Mouse (Mus musculus) thymus, postnatal 36 days (tissue): ENCODE measurements around the gene Rab37.
A peak's percentile ranks its signal among the peaks of the same experiment; 100 is the strongest.

Source experiments
- DNase-seq, 2 experiments: peaks; one replicate each; pipeline ENCODE4 v3.0.0; 2022; ENCODE audit warnings: mixed read lengths in 2 of 2

Gene Rab37

DNA sequence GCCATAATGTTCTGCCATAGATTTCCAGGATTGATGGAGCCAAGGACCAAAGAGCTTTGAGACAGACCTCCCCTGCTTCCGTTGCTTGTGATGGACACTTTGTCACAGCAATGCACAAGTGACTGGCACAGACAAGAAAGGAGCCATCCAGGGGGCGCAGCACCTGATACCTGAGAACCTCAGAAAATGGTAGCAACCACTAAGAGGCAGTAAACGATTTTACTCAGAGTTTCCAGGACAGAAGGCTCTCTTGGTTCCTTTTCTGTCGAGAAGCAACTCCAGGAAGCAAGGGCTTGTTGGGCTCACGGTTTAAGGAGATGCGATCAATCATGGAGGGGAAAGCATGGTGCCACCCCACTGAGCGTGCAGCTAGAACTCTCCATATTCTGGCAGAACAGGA, 5.0 kb upstream of the Rab37 start:
- no peak for DNase-seq

DNA sequence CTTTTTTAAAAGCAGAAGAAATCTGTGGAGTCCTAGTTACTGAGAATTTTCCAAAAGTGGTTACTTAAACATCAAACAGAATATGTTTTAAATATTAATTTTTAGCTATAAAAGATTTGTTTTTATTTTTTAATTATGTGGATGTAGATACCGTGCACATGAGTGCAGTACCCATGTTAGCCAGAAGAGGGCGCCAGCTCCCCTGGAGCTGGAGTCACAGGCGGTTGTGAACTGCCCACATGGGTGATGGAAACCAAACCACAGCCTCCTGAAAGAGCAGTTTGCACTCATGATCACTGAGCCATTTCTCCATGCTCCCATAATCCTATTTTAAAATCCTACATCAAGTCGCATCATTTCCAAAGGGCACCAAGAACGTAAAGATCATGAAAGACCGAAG, 1.4 kb upstream of the Rab37 start:
- DNase-seq = peak in 1 of 2 experiments; percentile 14

DNA sequence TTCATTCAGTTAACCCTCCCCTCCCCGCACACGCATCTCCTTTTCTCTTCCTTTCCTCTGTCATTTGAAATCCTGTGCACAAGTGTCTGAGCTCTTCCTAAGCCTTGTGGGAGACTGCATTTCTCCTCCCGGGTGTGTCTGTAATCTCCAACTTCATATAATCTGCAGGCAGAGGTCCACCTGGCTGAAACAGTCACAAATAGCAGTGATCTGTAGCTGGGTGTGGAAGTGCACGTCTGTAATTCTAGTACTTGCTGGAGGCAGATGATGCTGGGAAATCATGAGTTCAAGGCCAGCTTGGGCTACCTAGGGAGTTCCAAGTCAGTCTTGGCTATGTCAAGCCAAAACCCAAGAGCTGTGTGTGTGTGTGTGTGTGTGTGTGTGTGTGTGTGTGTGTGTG, 909 bp downstream of the Rab37 start:
- no peak for DNase-seq

DNA sequence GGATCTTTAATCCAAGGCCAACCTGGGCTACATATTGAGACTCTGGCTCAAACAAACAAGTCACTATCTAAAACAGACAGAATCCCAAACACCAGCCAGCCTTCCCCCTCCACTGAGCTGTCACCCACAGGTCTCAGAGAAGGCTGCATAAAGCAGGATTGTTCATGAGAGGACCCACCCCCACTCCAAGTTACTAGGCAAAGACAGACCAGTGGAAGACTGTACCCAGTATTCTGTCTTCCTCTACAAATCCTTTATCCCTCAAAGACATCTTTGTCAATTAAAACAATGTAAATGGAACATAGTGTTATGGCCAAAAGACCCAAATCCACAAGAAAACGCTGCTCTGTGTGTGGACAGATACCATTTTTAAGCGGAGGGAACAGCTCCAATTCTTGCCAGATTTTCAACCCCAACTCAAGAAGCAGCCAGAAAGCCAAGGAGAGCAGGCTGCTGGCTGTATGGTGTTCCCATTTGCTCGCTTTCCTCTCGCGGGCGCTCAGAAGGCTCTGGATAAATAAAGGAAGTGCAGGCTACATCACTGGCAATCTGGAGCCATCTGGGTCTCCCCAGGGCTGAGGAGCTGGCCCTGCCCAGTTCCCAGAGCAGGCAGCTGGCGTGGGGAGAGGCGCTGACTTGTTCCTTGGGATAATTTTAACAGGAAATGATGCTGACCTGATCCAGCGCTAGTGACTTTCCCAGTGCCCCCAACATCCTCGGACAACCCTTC, 7.1 kb downstream of the Rab37 start:
- DNase-seq = no peak

DNA sequence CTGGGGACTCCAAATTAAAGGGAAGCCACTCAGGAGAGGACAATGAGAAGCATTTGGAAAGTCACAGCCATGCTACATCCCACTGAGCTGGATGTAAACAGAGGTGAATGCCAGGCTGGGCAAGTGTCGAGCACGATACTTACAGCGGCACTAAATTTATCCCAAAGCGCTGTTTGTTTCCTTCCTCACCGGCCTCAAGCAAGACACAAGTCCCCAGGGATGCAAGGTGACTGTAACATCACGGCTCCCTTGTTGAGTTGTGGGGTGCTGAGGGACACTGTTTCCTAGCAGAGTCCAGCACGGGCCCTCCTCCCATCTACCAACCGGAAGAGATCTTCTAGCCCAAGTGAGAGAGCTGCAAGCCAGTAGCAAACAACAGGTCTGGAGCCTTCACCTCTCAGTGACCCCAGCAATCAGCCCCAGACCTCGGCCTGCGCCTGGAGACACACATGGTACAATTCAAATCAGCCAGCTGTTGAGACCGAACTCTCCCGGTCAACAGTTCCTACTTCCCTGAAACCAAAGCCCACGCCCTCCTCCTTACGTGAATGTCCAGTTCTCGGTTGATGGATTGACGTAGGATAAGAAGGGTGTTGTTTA, 8.1 kb downstream of the Rab37 start:
- DNase-seq = no peak

DNA sequence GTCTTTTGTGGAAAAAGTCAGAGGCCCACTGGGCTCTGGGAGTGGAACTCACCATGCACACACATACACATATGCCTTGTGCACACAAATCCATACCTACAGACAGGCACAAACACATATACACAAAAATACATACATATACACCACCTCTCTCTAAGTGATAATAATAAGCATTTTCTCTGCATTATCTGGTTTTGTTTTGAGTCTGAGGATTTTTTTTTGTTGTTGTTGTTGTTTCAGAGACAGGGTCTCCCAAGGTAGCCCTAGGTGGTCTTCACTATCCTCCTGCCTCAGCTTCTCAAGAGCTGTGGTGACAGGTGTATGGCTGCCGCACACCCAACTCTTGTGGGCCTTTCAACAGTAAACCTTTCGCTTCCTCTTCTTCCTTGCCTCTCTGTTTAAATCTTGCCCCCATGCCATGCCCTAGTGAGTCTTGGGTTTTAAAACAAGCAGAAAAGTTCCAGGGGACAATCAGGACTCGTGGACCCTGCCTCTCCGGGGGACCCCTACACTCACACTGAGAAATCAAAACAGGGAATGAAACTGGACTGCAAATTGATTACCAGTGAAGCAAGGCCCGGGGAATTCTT, 8.9 kb downstream of the Rab37 start:
- no peak for DNase-seq

DNA sequence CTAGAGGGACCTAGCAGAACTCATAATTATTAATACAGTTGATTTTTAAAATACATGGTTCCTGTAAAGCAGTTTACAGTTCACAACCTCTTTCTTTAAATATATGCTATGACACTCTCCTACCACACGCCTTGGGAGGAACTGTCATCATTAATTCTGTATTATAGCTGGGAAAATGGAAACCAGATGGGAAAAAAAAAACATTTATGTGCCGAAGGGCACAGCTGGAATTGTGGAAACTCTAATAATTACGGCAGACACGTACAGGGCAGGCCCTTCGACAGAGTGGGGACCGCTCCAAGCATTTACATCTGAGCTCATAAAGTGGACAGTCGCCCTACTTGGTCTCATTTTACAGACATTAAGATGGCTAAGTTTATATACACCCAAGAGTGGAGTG, 9.5 kb downstream of the Rab37 start:
- DNase-seq = no peak

DNA sequence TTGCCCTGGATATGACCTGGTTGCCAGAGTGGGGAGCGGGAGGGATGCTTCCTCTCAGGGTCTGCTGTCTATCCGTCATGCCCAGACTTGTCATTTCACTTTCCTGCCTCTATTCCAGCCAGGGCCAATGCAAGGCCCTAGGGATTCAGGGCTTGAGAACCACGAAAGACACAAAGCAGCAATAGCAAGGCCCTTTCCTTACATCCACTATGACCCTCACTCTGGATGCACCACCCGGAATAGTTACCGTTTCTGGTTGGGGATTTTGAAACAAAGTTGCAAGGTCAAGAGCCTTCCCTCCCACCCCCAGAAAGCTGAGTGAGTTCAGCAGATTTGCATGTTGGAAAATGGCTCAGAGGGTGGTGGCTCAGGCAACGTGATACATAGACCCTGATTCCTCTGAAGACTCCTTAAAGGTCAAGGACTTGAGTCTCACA, 10.4 kb downstream of the Rab37 start:
- no peak for DNase-seq

DNA sequence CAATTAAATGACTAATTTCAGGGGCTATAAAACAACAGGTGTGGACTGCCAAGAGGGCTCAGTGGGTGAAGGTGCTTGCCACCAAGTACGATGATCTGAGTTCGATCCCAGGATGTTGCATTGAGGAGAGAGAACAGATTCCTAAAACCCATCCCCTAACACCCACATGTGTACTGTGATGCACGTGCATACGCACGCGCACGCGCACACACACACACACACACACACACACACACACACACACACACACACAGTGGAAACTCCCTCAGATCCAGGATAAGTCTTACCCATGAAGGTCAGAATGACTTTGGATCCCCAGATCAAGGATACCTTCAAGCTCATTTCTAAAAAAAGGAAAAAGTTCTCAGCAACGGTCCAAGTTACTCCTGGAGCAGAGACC, 10.9 kb downstream of the Rab37 start:
- DNase-seq = no peak

DNA sequence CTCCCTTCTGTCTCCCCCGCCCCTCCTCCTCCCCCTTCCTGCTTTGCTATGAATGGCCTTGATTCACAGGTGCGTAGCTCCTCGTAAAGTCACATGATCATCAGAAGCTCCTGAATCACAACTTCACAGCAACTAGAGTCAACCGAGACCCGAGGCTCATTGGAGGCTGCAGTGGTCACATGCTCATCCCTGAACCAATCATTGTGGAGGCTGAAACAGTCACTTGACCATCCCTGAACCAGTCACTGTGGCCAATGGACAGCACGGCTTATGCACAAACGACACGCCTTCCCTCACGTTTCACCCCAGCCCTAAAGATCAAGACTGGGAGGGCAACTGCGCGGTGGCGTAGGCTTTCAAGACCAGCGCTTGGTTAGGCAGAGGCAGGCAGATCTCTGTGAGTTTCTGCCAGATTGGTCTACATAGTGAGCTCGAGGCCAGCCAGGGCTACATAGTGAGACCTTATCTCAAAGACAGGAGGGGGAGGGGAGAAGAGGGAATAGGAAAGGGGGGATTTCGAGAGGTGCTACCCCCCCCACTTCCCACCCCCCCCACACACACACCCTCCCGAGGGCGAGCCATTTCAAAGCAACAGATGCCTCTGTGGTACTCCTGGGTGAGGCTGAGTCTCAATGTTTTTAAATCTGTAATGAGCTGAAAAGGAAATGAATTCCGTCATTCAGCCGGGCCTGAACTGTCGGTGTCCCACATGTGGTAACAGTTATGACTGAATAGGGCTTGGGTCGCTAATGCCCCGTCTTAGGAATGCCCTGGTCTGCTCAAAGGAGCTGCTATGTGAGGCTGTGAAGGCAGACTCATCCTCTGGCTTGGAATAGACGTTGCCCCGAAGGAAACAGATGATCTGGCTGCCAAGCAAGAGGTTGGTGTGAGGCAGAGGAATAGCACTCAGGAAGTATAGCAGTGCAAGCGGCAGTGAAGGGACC, 12.5 kb downstream of the Rab37 start:
- no peak for DNase-seq

DNA sequence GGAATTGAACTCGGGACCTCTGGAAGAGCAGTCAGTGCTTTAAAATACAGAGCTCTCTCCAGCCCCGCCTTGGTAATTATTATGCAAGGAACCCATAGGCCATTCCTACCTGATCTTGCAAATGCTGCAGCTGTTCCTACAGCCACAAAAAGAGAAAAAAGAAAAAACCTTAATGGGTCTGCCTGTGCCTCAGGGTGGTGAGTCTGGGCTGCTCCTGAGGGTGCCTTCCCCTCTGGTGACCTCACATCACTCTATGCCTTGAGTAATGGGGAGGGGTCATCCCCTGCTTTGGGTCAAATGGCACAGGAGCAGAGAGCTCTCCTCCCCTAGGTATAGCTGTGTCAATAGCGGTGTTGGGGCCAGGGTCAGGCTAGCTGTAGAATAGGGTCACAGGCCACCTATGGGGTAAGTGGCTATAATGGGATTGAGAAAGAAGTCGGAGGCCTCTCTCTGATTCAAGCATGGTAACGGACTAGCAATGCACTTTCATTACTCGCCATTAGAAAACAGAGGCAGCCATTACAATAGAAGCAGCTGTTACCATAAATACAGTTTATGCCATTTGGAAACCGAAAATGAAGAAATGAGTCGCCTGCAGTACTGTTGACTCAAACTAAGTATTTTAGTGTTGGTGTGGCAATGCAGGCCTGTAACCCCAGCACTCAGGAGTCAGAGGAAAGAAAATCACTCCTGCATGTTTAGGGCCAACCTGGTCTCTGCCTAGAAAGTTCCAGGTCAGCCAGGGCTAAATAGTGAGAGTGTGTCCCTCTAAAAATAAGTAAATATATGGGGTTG, 13.7 kb downstream of the Rab37 start:
- no peak for DNase-seq

DNA sequence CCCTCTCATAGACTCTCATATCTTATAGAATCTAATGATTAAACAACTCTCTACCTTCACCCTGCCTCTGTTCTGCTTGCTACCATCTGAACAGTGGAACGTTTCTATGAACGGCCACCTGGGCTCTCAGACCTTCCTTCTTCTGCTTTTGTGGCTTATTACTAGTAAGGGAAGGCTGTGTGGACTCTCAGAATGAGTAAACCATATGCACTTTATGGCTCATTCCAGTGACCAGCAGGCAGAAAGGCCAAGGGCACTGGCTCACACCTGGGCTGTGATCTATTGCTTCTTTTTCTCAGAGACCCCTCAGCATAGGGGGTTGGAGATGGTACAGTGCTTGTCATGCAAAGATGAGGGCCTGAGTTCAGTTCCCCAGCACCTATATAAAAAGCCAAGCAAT, 15.4 kb downstream of the Rab37 start:
- DNase-seq = no peak

DNA sequence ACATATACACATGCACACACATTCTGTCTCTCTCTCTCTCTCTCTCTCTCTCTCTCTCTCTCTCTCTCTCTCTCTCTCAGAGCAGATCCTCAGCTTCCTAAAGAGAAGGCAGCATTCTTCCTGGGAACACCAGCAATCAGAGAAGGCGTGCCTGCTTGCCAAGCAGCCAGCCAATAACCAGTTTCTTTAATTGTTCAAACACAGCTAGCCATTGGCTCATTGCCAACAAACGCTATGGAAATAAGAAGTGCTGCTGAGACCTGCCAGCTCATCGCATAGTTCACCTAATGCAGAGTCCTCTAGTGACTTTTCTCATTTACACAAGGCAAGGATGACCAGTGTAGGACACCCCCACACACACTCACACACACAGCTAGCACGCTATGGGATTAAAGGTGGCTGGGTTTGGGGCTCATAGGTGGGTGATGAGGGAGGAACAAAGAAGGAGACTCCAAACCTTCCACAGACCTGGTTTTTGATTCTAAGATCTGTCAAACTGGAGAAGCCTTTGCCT, 16.2 kb downstream of the Rab37 start:
- DNase-seq = no peak

DNA sequence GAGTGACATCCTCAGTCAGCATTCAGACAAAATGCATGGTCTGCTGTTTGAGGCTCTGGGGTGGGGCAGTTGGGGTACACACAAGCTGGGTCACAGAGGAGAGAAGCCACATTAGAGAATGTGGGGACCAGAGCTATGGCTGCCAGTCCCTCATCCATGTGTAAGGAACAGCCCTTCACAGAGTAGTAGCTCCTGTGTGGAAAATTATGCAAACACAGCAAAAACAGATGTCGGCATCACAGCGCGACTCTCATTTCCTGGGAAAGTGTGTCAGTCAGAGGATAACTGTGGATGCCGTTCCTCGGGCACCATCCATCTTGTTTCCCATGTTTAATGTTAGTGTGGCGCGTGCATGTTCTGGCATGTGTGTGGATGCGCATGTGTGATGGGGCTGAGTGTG, 16.9 kb downstream of the Rab37 start:
- no peak for DNase-seq

DNA sequence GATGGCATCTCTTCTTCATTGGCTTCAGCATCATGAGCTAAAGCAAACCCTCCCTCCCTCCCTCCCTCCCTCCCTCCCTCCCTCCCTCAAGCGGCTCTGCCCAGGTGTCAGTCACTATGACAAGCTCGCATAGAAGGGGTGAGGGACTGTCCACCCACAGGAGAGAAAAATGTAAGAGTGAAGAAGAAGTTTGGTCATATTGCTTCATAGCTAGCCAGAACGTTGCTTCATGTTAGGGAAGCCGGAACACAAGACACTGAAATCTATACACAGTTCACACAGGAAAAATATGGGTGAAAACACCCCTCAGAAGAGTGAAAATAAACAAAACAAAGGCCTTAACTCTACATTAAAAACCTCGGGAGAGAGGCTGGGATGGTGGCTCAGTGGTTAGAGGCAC, 19.0 kb downstream of the Rab37 start:
- DNase-seq = no peak

DNA sequence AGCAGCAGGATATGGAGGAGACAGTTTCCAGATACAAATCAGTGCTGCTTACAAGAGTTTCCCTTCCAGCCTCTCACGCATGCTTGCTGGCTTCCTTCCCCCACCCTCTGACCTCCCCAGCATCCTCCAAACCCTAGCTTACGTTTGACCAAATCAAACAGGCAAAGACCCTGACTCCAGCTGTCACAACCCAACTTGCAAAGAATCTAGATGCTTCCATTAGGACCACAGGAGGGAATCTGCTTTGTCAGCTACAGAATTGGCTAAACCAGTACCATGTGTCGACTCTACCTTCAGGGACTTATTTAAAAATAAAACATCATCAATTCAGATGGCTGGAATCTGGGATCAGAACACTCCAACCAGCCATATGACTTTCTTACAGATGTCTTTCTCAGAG, 21.0 kb downstream of the Rab37 start:
- DNase-seq = no peak

DNA sequence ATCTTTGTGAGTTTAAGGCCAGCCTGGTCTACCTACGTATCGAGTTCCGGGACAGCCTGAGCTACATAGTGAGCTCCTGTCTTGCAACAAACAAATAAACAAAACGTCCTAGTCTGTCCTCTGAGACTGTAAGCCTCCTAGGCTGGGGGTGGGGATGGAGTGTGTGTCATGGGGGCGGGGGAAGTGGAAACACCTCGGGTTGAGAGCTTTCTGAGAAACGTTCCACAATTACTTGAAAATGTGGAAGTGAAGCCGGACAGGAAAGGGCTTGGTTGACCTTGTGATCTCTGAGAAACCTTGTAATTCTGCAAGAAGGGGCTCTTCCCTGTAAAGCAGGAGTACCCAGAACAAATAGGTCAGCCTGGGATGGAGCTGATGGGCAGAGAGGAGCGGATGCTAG, 28.2 kb downstream of the Rab37 start:
- no peak for DNase-seq

DNA sequence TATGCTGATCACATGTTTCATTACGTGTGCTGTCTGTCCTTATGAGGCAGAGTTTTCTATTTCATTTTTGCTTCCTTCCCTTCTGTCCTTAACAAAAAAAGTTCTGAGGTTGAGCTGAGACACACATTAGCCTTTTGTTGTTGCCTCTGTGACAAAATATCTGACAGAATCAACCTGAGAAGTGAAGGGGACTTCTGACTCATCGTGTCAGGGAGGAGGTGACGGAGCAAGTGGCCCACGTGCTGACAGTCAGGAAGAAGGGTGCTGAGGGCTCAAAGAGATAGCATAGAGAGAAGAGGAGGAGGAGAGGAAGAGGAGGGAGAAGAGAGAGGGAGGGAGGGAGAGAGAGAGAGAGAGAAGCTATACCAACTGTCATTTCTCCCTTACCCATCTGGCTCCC, 37.3 kb downstream of the Rab37 start:
- no peak for DNase-seq

DNA sequence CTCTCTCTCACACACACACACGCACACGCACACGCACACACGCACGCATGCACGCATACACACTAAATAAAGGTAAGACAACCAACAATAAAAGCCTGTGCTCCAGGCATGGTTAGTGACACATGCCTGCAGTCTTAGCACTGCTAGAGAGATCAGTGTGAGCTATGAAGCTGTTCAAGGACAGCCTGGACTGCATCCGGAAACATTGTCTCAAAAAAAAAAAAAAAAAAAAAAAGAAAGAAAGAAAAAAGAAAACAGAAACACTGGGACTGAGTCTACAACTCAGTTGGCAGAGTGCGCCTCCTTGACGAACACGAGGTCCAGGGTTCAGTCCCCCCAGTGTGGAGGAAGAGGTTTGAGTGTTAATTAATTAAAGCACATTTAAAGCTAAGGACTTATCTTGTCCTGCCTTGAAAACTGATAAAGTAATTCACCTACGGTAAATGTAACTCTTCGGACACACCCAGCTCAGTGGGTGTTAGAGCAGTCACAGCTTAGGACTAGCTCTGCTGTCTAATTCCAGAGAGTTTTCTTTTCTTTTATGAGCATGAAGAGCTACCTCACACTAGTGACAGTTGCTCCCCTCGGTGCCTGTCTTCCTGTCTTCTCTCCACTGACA, 38.4 kb downstream of the Rab37 start:
- no peak for DNase-seq

DNA sequence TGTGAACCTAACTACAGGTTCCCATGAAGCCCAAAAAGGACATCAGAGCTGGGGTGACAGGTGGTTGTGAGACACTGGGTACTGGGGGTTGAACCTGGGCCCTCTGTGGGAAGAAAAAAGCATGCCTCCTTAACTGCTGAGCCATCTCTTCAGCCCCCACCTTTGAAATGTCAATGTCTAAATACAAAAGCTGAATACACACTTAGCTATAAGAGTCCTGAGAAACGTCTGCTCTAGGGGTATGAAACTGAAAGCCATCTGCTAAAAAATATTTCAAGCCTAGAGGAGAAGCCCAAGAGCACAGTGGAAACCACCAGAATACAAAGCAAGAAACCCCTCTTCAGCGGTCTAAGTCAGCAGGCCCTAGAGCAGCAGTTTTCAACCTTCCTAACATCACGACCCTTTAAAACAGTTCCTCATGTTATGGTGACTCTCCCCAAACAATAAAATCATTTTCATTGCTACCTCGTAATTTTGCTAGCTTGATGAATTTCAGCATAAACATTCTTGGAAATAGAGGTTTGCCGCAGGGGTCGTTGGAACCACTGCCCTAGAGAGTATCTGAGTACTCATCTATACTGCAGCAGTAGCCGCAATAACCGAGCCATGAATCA, 40.6 kb downstream of the Rab37 start:
- DNase-seq = no peak

DNA sequence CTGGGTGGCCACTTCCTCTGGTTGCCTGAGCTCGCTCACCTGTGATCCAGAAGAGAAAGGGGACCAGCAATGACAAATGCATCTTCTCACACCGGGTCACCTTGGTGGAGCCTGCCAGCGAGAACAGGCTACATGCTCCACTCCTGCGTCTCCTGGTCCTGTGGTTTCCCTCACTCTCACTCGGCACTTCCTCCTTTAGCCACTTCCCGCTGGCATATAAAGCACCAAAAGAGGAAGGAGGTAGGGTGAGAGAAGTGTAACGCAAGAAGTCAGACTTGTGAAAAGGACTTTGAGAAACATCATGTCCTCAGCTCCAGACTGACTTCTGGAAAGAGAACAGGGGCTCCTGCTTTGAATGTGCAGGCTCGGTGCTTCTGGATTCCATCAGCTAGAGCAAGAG, 42.6 kb downstream of the Rab37 start, which contains the start of gene Cd300lf:
Gene Cd300lf, minus strand, starts transcription at position 193 of the 400 bp plus-strand sequence.
- no peak for DNase-seq
